Mouse (Mus musculus): Measurements from ENCODE around the gene Olfr553.
"Not testable (repeated sequence)": the region's sequence is repeated elsewhere in the genome, so short reads cannot be mapped to it uniquely, and the experiment has no call there.

The Olfr553 gene

DNA sequence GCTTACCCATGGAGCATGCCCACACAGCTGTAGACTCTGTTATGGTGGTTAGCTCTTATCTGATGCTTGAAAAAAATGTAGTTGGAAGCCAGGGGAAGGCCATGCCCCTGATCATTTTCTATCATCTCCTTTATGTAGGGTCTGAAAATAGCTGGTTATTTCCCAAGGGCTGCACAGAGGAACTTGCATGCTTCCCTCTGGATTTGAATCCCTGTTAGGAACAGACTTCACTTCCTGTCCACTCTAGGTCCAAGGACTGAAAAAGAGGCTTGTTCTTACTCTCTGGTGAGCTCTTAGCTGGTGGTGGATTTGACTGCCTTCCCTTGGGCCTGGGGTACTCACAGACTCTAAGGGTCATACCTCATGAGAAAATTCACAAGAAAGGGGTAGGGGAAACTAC lies at the start of gene Olfr553:
TSS of gene Olfr553 (minus strand) at position 101 of the 400 bp plus-strand sequence.
- no peaks in the 10 kb centered on the region for H3K36me3 ChIP-seq (ENCODE audit: control insufficient read depth, insufficient read depth, low read length, poor library complexity, severe bottlenecking)
- H3K27me3 ChIP-seq (ENCODE audit: control insufficient read depth, insufficient read depth, low read length, poor library complexity, severe bottlenecking) = no peaks in the 10 kb centered on the region; the same call in 1 of the 2 replicates
- no peak for DNase-seq (ENCODE audit: low read depth, low spot score)

DNA sequence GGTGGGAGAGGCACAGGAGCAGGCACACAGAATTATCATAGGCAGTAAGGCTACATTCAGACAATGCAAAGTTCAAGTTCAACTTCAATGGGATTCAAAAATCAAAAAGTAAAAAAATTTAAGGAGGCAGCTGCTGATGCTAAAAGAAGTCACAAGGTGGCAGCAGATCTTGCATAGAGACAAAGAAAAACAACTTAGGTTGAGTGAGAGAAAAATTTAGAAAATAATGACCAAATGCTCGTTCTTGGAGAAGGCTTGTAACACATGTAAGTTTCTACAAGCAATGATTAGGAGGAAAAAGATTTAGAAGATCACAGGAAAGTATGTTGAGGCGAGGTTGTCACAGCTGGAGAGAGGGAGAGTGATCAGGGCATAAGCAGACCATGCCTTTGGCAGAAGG lies 47.4 kb upstream of the Olfr553 start:
- DNase-seq (ENCODE audit: low read depth, low spot score) = peak; percentile 11
- no peaks in the 10 kb centered on the region for H3K36me3 ChIP-seq (ENCODE audit: control insufficient read depth, insufficient read depth, low read length, poor library complexity, severe bottlenecking)
- no peaks in the 10 kb centered on the region for H3K27me3 ChIP-seq (ENCODE audit: control insufficient read depth, insufficient read depth, low read length, poor library complexity, severe bottlenecking)

DNA sequence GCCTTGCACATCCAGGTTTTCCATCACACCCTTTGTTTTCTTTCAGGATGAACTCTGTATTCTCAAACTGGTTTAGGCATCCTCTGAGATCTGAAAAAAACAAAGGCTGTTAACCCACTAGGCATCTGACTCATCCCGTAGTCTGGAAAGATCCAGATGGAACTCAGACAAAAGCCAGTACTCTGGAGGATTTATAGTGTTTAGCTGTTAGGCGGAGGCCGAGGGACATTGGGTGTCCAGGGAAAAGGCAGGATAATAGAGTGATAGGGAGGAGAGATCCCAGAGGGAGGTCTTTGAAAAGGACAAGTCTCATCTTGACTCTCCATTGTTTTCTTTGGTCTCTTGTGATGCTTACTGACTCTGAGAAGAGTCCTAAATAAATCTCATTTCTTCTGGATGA lies 46.6 kb upstream of the Olfr553 start, which contains the start of gene Olfr556:
TSS of gene Olfr556 (plus strand) at position 301 of the 400 bp plus-strand sequence.
- H3K36me3 ChIP-seq (ENCODE audit: control insufficient read depth, insufficient read depth, low read length, poor library complexity, severe bottlenecking) = no peaks in the 10 kb centered on the region
- H3K27me3 ChIP-seq (ENCODE audit: control insufficient read depth, insufficient read depth, low read length, poor library complexity, severe bottlenecking) = no peaks in the 10 kb centered on the region
- no peak for DNase-seq (ENCODE audit: low read depth, low spot score)

DNA sequence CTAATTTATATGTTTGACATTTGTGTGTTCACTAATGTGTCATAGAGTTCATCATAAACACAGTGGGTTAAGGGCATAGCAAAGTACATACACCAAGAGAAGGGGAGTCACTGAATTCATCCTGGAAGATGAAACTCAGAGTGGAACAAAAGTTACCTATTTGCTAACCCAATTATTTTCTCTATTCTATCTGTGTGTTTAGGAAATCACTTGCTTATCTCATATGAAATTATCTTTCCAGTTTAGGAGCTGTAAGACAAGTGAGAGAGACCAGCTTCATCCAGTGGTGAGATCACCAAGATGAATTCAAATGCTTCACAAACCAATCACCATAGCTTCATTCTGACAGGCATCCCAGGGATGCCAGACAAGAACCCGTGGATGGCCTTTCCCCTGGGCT lies 40.5 kb upstream of the Olfr553 start, which contains the start of gene Olfr555:
TSS of gene Olfr555 (plus strand) at position 301 of the 400 bp plus-strand sequence.
- Histone ChIP-seq H3K27me3 (ENCODE audit: control insufficient read depth, insufficient read depth, low read length, poor library complexity, severe bottlenecking) (no peaks in the 10 kb centered on the region), H3K36me3 (ENCODE audit: control insufficient read depth, insufficient read depth, low read length, poor library complexity, severe bottlenecking) (no peaks in the 10 kb centered on the region)
- DNase-seq (ENCODE audit: low read depth, low spot score) = no peak

DNA sequence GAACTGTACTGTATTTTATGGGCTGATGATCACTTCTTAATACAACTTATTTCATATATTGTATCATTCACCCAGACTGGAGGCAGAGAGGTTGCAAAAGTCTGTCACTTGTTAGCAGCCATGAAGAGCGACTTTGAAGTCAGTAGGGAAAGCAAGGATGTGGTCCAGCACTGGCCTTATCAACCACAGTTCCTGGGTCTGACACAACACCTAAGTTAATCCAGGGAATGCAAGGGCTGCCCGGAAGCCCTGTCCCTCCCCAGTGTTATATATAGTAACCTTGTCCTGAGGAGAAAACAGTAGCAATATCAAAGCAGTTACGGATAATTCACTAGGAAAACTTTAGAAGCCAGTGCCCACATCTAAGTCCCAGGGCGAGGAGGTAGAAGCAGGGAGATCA lies 26.9 kb upstream of the Olfr553 start:
- not testable (repeated sequence) for H3K36me3 ChIP-seq (ENCODE audit: control insufficient read depth, insufficient read depth, low read length, poor library complexity, severe bottlenecking); DNase-seq (ENCODE audit: low read depth, low spot score); H3K27me3 ChIP-seq (ENCODE audit: control insufficient read depth, insufficient read depth, low read length, poor library complexity, severe bottlenecking)

DNA sequence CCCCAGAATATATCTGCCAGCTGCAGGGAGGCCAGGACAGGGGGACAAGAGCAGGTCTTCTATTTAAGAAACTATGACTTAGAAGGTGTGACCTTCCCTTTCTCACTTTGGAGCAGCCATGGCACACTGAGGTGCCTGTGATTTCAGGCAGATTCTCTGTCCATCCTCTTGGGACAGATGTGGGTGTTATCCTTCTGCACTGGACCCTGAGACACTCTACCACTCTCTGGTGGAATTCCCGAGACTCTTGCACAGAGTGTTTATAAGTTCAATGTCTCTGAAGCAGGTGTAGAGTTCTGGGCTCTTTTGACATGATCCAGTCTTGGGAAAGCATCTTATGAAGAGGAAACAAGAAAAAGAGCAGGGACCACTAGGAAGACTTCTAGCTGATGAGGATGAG lies 20.1 kb upstream of the Olfr553 start, which contains the start of gene Olfr554:
TSS of gene Olfr554 (plus strand) at position 301 of the 400 bp plus-strand sequence.
- no peak for DNase-seq (ENCODE audit: low read depth, low spot score)
- H3K36me3 ChIP-seq (ENCODE audit: control insufficient read depth, insufficient read depth, low read length, poor library complexity, severe bottlenecking) = no peaks in the 10 kb centered on the region
- no peaks in the 10 kb centered on the region for H3K27me3 ChIP-seq (ENCODE audit: control insufficient read depth, insufficient read depth, low read length, poor library complexity, severe bottlenecking)

DNA sequence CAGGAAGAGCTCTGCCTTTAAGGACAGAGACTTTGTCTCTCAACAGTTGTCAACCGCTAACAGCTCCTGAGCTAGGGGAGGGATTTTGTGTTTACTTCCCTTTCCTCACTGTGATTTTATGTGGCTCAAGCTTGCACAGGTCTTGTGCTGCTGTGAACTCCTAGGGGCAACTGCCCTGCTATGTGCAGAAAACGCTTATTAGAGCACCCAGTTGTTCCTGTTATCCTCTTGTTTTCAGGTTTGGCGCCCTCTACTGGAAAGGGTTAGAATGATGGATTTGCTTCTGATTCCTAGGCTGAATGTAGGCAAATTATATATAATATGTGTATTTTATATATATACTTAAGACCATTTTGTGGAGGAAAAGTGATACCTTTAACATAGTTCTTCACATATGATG lies 18.6 kb upstream of the Olfr553 start:
- H3K36me3 ChIP-seq (ENCODE audit: control insufficient read depth, insufficient read depth, low read length, poor library complexity, severe bottlenecking) = no peaks in the 10 kb centered on the region
- DNase-seq (ENCODE audit: low read depth, low spot score) = peak; percentile 84

DNA sequence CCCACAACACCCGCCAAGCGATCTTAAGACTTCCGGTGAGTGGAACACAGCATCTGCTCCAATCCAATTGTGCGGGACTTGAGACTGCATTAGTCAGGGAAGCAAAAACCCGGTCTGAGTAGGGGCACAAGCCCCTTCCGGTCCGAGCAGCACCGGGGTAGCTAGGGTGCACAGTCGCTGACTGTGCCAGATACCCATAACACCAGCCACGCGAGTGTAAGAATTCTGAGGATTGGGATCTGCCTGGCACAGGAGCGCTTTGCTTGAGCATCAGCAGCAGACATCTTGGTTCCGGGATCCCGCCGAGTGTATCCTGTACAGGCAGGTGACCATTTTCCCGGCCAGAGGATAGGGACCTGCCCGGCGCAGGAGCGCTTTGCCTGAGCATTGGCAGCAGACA lies 2.4 kb upstream of the Olfr553 start:
- DNase-seq (ENCODE audit: low read depth, low spot score); H3K27me3 ChIP-seq (ENCODE audit: control insufficient read depth, insufficient read depth, low read length, poor library complexity, severe bottlenecking); H3K36me3 ChIP-seq (ENCODE audit: control insufficient read depth, insufficient read depth, low read length, poor library complexity, severe bottlenecking): not testable (repeated sequence)

More for the DNA sequence above, 18.6 kb upstream of the Olfr553 start:
- no peaks in the 10 kb centered on the region for H3K27me3 ChIP-seq (ENCODE audit: control insufficient read depth, insufficient read depth, low read length, poor library complexity, severe bottlenecking)

DNA sequence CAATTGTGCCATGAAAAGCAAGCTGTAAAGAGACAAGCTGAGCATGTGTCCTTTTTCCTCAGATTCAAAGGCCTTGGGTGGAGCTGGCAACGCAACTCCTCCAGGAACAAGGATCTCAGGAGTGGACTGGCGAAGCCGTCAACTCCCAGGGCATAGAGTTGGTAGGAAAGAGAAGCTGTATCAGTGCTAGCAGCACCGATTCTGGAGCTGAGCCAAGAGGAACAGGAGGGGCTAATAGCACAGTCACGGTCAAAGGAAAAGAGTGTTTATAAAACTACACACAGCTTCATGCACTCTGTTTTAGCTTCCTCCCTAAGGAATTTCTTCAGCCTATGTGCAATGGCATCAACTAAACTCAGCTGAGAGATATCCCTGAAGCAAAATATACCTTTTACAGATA lies 1.6 kb upstream of the Olfr553 start:
- DNase-seq (ENCODE audit: low read depth, low spot score) = peak; percentile 8
- Histone ChIP-seq H3K27me3 (ENCODE audit: control insufficient read depth, insufficient read depth, low read length, poor library complexity, severe bottlenecking) (no peaks in the 10 kb centered on the region; the same call in 1 of the 2 replicates), H3K36me3 (ENCODE audit: control insufficient read depth, insufficient read depth, low read length, poor library complexity, severe bottlenecking) (no peaks in the 10 kb centered on the region)

DNA sequence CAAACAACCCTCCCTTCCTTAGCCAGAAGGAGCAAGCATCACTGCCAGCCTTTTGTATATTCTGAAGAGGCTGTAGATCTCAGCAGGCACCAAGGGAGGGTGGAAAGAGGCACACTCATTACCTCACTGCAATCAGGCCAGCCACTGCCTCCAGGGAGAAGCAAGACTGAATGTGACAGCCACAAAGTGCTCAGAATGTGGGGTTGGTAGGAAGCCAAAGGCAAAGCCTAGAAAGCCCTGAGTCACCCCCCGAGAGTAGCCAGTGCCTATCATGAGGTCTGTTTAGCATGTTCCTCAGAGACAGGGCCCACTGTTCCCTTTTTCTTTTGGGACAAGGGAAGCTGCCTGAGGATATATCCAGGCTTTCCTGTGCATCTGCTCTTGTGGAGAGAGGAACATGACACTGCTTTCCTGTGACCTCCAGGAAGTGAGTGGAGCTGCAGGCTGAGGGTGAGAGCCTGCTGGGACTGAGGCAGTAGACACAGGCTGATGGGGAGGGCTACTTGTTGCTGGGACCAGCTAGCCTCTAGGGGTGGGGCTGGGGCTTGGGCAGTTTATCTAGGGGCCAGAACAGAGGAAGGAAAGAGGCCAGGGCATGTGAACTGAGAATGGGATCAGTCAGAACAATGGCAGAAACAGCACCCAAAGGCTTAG lies 20.5 kb downstream of the Olfr553 start, which contains the start of gene Olfr552:
TSS of gene Olfr552 (plus strand) at position 393 of the 654 bp plus-strand sequence.
- no peak for DNase-seq (ENCODE audit: low read depth, low spot score)
- Histone ChIP-seq H3K27me3 (ENCODE audit: control insufficient read depth, insufficient read depth, low read length, poor library complexity, severe bottlenecking) (no peaks in the 10 kb centered on the region), H3K36me3 (ENCODE audit: control insufficient read depth, insufficient read depth, low read length, poor library complexity, severe bottlenecking) (no peaks in the 10 kb centered on the region)

DNA sequence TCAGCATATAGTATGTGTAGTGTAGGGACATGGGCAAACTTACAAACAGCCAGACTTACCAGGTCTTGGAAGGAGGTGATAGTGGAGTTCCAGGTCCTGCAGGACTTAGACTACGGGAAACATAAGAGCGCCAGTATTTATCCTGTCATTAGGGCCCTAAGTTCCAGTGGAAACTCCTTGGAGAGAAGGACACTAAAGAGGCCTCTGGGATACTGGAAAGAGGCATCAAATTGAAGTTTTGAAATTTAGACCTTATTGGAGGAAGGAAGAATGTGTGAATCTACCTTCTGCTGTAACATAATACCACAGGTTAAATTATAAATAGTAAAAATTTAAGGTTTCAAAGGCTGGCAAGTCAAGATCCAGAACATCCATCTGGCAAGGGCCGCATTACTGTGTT lies 26.2 kb downstream of the Olfr553 start, which contains the start of gene Olfr551:
TSS of gene Olfr551 (minus strand) at position 101 of the 400 bp plus-strand sequence.
- H3K27me3 ChIP-seq (ENCODE audit: control insufficient read depth, insufficient read depth, low read length, poor library complexity, severe bottlenecking) = no peaks in the 10 kb centered on the region
- H3K36me3 ChIP-seq (ENCODE audit: control insufficient read depth, insufficient read depth, low read length, poor library complexity, severe bottlenecking) = no peaks in the 10 kb centered on the region
- no peak for DNase-seq (ENCODE audit: low read depth, low spot score)

DNA sequence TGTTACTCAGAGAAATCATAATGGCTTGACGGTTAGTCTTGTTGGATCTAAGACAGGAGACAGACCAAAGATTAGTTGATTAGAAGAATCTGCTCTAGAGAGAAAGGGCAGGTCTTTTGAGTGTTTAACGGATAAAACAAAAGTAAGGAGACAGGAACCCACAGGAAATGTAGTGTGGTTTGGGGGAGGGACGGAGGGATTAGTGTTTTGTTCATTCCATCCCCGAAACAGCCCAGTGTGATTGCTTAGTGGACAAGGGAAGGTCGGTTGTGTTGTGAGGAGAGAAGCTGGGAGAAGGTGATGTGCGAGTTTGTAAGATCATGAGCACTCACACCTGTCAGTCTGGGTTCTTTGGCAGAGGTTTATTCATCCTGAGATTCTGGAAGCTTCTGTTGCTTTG lies 42.0 kb downstream of the Olfr553 start:
- Histone ChIP-seq H3K36me3 (ENCODE audit: control insufficient read depth, insufficient read depth, low read length, poor library complexity, severe bottlenecking) (no peaks in the 10 kb centered on the region), H3K27me3 (ENCODE audit: control insufficient read depth, insufficient read depth, low read length, poor library complexity, severe bottlenecking) (no peaks in the 10 kb centered on the region)
- DNase-seq (ENCODE audit: low read depth, low spot score) = no peak

DNA sequence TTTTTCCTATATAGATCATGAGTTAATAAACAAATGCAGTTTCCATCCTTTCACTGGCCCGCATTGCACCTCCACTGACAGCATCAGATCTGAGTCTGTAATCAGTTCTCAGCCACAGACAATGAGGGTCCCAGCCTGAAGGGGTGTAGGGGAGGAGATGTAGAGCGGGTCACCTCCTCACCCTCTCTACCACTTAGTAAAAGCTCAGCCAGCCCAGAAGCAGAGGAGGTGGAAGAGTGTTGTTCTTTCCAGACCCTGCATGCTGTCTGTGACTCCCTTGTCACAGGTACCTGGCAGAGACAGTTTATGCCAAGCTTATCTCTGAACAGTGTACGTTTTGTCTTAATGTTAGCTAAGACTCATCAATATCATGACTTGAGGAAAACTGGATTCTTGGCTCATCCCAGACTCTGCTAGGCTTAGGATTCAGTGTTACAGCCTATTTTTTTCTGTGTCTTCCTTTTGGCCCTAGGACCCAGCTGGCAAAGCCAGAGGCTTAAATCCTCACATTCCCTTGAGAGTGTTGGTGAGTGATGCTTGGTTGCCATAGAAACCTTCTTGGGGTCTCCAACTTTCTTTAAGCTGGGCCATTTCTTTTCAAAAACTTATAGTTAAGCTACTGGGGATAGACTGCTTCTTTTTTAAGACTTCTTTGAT lies 44.7 kb downstream of the Olfr553 start:
- H3K27me3 ChIP-seq (ENCODE audit: control insufficient read depth, insufficient read depth, low read length, poor library complexity, severe bottlenecking) = no peaks in the 10 kb centered on the region

DNA sequence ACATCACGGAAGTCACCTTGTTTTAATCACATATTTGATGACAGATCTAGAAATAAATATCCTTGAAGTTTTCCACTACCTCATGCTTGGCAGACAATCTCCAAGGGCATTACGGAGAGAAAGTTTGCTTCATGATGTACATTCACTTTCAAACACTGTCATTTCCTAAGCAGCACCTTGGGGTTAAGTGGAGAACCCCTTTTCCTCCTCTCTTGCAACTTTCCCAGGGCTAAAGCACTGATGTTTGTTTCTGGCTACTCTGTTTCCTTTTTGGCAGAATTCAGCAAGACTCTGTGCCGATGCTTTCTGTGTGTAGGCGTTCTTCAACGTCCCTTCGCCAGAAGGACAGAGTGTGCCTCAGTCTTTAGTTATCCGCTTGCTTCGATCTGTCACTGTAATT lies 46.9 kb downstream of the Olfr553 start, which contains the start of gene Olfr550:
TSS of gene Olfr550 (plus strand) at position 301 of the 400 bp plus-strand sequence.
- no peak for DNase-seq (ENCODE audit: low read depth, low spot score)

More for the DNA sequence above, 44.7 kb downstream of the Olfr553 start:
- H3K36me3 ChIP-seq (ENCODE audit: control insufficient read depth, insufficient read depth, low read length, poor library complexity, severe bottlenecking) = no peaks in the 10 kb centered on the region
- no peak for DNase-seq (ENCODE audit: low read depth, low spot score)

DNA sequence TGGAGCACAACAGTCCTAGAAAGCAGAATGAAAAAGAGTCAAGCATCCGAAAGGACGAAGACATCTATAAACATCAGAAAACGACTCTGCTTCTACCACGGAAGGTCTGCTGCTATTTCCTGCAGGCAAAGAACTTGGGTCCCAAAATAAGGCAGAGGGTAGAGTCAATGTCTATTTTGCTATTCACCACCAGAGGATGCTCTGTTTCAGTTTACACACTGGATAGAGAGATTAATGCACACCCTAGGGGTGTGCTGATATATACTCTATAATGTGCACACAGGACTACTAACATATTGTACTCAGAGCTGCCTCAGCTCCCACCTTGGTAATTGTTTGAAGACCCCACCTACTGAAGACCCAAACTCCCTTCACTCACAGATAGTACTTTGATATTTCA lies 51.8 kb downstream of the Olfr553 start:
- Histone ChIP-seq H3K27me3 (ENCODE audit: control insufficient read depth, insufficient read depth, low read length, poor library complexity, severe bottlenecking) (no peaks in the 10 kb centered on the region), H3K36me3 (ENCODE audit: control insufficient read depth, insufficient read depth, low read length, poor library complexity, severe bottlenecking) (0 out of 2 replicates have a peak, but pooled peaks cover 3% of the 10 kb centered on the region)
- no peak for DNase-seq (ENCODE audit: low read depth, low spot score)

More for the DNA sequence above, 46.9 kb downstream of the Olfr553 start, which contains the start of gene Olfr550:
- Histone ChIP-seq H3K27me3 (ENCODE audit: control insufficient read depth, insufficient read depth, low read length, poor library complexity, severe bottlenecking) (no peaks in the 10 kb centered on the region), H3K36me3 (ENCODE audit: control insufficient read depth, insufficient read depth, low read length, poor library complexity, severe bottlenecking) (no peaks in the 10 kb centered on the region)

Measured in splenic B cell, adult 2 months (primary cell).